Mouse (Mus musculus) gastrocnemius, postnatal 14 days (tissue): ENCODE measurements at regions not wholly inside any gene's neighbourhood (a gene's known extent, or its start where the extent isn't known, plus 50 kb on each side); places are given as distances from the start of the nearest gene placed in this dataset.

Experiments
- DNase-seq: peaks from one replicate; pipeline ENCODE4 v3.0.0; 2021; ENCODE audit warnings: mixed read lengths
- intact Hi-C: fragments of 180-260 bp; cut with DNase I; formaldehyde crosslinking; loops from one replicate; pipeline ENCODE4 v1.15.1; 2025; ENCODE audit warnings: low total_unique reads

DNA sequence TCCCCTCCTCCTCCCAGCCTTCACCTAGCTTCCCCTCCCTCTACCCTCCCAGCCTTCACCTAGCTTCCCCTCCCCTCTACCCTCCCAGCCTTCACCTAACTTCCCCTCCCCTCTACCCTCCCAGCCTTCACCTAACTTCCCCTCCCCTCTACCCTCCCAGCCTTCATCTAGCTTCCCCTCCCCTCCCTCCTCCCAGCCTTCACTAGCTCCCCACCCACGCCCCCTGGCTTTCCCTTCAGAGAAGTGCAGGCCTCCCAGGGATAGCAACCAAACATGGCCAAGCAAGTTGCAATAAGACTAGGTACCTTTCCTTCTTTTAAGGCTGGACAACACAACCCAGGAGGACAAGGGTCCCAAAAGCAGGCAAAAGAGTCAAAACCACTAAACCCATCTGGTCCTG, 248.5 kb downstream of the Ankrd16 start:
- intact Hi-C loops = no loop called here
- no peak for DNase-seq

DNA sequence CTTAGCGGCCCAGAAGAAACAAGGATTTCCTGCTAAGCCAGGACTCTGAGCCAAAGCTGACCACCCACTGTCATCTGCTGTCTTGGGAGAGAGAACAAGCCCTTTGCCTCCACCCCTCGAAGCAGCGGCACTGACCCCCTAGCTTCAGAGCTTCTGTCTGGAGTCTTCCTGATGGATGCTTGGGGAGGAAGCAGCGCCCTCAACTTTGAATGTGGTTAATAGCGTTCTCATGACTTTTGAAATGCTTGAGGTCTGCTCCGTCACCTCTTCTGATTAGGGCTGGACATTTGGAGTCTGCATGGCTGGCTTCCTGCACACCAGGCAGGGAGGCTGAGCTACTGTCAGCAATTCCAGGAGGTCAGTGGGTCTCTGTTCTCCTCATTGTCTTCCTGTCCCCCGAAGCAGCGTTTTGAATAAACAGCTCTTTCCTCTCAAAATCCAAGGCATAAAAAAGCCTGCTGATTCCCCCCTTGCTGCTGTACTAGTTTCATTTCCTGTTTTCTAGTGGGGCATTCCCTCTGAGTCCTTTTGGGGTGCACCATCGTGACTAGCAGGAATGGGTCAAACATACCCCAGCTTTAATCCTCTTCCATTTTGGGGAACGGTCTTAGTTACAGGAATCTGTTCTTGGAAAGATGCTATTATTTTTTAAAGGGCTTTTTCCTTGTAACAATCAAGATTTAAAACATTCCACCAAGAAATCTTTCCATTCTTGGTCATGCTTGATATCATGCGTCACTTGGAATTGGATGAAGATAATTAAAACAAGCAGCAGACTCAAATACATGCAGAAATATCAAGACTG, 256.0 kb downstream of the Ankrd16 start:
- intact Hi-C loops = no loop called here
- DNase-seq = no peak

DNA sequence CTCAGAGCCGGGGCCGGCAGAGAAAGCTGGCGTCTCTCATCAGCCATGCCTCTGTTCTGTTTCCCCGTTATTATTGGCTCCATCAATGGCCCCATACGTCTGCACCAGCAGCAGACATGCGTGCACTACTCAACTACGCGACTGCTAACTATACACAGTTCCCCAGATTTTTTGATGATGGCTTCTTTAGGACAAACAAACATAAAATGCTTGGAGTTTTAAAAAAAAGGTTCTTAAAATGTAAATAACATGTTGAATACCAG, 256.6 kb downstream of the Ankrd16 start:
- DNase-seq = no peak
- intact Hi-C loops = no loop called here

DNA sequence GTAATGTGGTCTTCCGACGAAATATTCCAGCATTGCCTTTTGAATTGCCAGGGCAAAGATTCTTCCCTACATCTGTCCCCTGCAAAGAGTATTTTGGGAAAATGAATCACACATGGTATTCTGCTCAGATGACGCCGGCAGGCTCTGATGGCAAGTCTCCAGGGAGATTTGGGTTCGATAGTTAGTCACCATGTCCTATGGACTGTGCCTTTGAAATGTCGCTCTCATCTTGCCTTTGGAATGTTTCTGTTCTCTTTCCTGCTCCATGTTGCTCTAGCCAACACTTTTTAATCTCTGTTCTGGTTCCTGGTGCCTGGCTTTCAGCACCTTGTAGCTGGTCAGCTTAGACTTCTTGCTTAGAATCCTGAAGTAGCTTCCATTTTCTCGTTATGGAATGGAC, 252.3 kb downstream of the Itga8 start:
- intact Hi-C loops = no loop called here

DNA sequence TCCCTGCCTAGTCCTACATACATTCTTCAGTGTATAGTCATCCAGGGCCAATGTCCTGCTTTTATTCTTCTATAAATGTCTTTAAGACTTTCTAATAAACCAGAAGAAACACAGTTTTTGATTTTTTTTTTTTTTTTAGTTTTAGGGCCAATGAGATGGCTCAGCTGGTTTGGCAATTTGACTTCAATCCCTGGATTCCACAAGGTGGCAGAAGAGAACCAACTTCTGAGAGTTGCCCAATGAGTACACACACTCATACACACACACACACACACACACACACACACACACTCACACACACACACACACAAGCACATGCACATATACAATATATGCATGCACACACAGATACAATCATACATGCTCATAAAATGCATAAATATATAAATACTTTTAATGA, 251.8 kb downstream of the Itga8 start:
- DNase-seq = no peak
- intact Hi-C loops = no loop called here

More for the DNA sequence above, 252.3 kb downstream of the Itga8 start:
- no peak for DNase-seq

DNA sequence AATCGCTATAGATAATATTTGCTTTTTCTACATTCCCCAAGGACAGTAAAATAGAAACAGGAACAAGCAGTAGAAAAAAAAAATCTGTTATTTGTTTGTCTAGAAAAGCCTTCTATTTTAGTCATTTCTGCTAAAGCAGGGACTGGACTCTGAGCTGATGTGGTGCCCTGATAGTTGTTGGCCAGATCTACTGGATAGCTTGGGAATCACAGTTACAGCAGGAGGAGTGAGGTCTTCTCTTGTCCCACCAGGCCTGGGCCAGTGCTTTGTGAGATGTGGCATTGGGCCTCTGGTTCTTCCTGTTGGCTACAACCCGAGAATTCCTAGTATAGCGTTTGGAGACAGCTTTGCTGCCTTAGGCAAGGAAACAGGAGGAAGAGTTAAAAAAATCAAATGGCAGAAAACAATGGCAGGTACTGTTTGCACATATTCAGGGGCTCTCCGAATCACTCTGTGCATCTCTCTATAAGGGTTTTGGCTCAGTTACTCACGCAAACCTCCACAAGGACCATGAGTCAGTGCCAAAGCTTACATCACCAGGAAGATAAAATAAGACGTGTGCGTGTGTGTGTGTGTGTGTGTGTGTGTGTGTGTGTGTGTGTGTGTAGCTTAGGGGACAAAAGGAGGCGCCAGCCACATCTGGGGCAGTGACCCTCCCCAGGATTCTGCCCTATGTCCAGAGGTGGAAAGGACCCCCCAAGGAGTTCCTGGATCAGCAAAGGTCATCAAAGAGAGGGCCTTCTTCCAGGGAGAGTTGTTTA, 248.1 kb downstream of the Itga8 start:
- intact Hi-C loops = no loop called here
- no peak for DNase-seq

DNA sequence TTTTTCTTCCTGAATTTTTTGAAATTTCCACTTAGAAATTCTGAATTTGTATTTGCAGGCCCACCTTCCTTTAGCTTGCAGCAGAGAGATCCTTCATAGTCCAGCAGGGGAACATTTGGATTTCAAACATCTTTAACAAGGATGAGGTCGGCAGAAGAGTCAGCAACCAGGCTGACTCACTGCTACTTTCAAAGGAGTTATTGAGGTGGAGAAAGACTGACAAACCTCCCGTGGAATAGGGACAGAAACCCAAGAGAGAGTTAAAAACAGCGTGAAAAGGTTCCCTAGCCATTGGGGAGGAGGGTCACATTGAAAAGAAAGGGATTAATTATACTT, 247.6 kb downstream of the Itga8 start:
- intact Hi-C loops = no loop called here
- DNase-seq = no peak
